Mouse (Mus musculus): ENCODE measurements at regions not wholly inside any gene's neighbourhood (a gene's known extent, or its start where the extent isn't known, plus 50 kb on each side); places are given as distances from the start of the nearest gene placed in this dataset.

DNA sequence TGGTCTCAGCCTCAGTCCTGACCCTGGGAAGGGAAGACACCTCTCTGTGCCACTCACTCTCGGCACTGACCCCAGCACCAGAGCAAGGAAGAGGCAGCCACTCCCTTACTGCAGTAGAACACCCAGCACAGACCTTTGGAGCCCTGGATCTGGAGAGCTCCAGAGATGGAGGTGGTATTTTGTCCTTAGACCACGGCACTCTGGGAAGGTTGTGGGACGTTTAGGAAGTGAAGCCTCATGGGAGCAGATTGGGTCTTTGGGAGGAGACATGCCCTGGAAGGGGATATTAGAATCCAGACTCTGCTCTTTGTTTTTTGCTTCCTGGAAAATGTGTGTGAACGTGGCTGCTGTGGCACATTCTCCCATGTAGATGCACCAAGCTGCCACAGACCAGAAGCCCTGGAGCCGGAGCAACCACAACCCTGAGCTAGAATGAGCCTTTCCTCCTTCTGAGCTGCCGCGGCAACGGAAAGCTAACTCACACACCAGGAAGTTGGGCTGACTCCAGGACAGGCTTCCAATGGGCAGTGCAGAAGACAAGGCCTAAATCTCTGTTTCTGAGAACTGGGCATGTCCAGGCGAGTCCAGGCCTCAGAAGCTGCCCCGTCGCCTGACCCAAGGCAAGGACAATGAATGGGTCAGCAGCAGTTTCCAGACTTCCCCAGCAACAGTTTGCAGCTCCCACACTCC, 356.9 kb upstream of the Kcnab2 start:
- TF ChIP-seq EP300 (IDR thresholded peaks at IDR 0.05; ENCODE audit: insufficient read depth, low read depth, low read length): no peak
- TF ChIP-seq POLR2A (IDR thresholded peaks at IDR 0.05; ENCODE audit: insufficient read depth, low read length): no peak
- no peak for TF ChIP-seq CTCF (IDR thresholded peaks at IDR 0.05; ENCODE audit: low read depth, low read length)

Data from ES-Bruce4 (cell line).